Comparison of ENCODE assay signal across 22 mouse cellular contexts in genomic region chr1:86151376-86151775, GRCm38 (mm10). TPM values are rescaled to one million over a fixed set of nuclear protein-coding genes. Genes with fewer than 3 reads are reported as not detected.
"Had no signal": no experiment of that assay in that cellular context is flagged by ENCODE, and none has a peak within 500 bp of the region (broad histone marks: within the 10 kb centered on the region; RNA-seq: fewer than 3 reads in every experiment).

No protein-coding gene starts in this region.

- H3K9me3 ChIP-seq: midbrain, embryonic 10.5 days; midbrain, embryonic 12.5 days; neural tube, embryonic 12.5 days had no signal

- H3K36me3 ChIP-seq: midbrain, embryonic 10.5 days; midbrain, embryonic 12.5 days; neural tube, embryonic 12.5 days had no signal

- H3K9ac ChIP-seq: lung, embryonic 14.5 days; midbrain, embryonic 12.5 days; neural tube, embryonic 12.5 days had no signal

- DNase-seq: lung, adult 18-20 months; lung, embryonic 14.5 days; lung, postnatal 10 days; lung, postnatal 4 days; midbrain, embryonic 14.5 days; retina, postnatal 1 day; right cerebral cortex, adult 18-20 months; right cerebral cortex, postnatal 25 days; right cerebral cortex, postnatal 4 days; spleen, adult 18-20 months; thymus, adult 18-20 months; thymus, postnatal 14 days; thymus, postnatal 36 days had no signal

- ATAC-seq: midbrain, embryonic 16.5 days had no signal

- H3K4me2 ChIP-seq: lung, embryonic 14.5 days; midbrain, embryonic 12.5 days; neural tube, embryonic 12.5 days had no signal

- H3K27me3 ChIP-seq: midbrain, embryonic 12.5 days; neural tube, embryonic 12.5 days had no signal

- H3K4me3 ChIP-seq: midbrain, embryonic 10.5 days; midbrain, embryonic 12.5 days; neural tube, embryonic 12.5 days had no signal

- H3K27ac ChIP-seq: midbrain, embryonic 10.5 days; midbrain, embryonic 12.5 days; neural tube, embryonic 12.5 days had no signal

RNA-seq across cellular contexts. Expression of gene Gm21972, which starts 17.9 kb away (rescaled TPM):
- polyA plus RNA-seq: lung, embryonic 14.5 days; lung, embryonic 16.5 days; midbrain, embryonic 12.5 days; neural tube, embryonic 12.5 days; stomach, embryonic 14.5 days; stomach, embryonic 16.5 days had no signal

RNA-seq across cellular contexts. Expression of gene Htr2b, which starts 39.6 kb away (rescaled TPM):
- total RNA-seq: megakaryocyte, adult 5-6 weeks; megakaryocyte-erythroid progenitor cell, adult 5-6 weeks had no signal
